Mouse (Mus musculus): ENCODE measurements around the gene Rnf5.

DNA sequence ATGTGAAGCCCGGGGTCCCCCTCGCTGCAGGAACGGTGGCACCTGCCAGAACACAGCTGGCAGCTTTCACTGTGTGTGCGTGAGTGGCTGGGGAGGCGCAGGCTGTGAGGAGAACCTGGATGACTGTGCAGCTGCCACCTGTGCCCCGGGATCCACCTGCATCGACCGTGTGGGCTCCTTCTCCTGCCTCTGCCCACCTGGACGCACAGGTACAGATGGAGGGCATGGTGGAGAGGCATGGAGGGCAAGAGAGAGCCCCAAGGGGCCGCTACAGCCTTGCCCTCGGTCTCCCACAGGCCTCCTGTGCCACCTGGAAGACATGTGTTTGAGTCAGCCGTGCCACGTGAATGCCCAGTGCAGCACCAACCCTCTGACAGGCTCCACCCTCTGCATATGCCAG, 35.1 kb downstream of the Rnf5 start:
- TF ChIP-seq MYOG (IDR thresholded peaks at IDR 0.05; ENCODE audit: control insufficient read depth in 1 of 3, insufficient read depth in 1 of 3, insufficient read length in 2 of 3, low read depth in 2 of 3) = no peak
- TF ChIP-seq POLR2A (IDR thresholded peaks at IDR 0.05; ENCODE audit: insufficient read length, low read depth) = no peak
- TF ChIP-seq E2F4 (IDR thresholded peaks at IDR 0.05; ENCODE audit: insufficient read depth) = no peak
- no peak for TF ChIP-seq USF1 (IDR thresholded peaks at IDR 0.05; ENCODE audit: low read depth)
- TF ChIP-seq MAX (IDR thresholded peaks at IDR 0.05; ENCODE audit: low read depth) = no peak
- TF ChIP-seq POLR2AphosphoS2 (IDR thresholded peaks at IDR 0.05; ENCODE audit: insufficient read length, low read depth) = no peak
- TF ChIP-seq CEBPB (IDR thresholded peaks at IDR 0.05; ENCODE audit: insufficient read depth, poor library complexity, severe bottlenecking) = no peak
- no peak for TF ChIP-seq MYOD1 (IDR thresholded peaks at IDR 0.05; ENCODE audit: control insufficient read depth in 1 of 3, insufficient read length in 2 of 3, low read depth in 2 of 3)
- TF ChIP-seq TCF3 (IDR thresholded peaks at IDR 0.05; ENCODE audit: insufficient read length, low read depth) = no peak
- TF ChIP-seq TCF12 (IDR thresholded peaks at IDR 0.05; ENCODE audit: insufficient read depth, poor library complexity, severe bottlenecking) = no peak
- TF ChIP-seq REST (IDR thresholded peaks at IDR 0.05; ENCODE audit: insufficient read depth, insufficient read length) = no peak

Measured in myocyte (in vitro differentiated cells).